Mouse (Mus musculus): ENCODE measurements around the gene Wfdc5.

Gene Wfdc5

GRCm38 (mm10) chr2:164174649-164175395, 7.7 kb downstream of the Wfdc5 start:
- DNase-seq (ENCODE audit: low spot score) = no peak

DNA sequence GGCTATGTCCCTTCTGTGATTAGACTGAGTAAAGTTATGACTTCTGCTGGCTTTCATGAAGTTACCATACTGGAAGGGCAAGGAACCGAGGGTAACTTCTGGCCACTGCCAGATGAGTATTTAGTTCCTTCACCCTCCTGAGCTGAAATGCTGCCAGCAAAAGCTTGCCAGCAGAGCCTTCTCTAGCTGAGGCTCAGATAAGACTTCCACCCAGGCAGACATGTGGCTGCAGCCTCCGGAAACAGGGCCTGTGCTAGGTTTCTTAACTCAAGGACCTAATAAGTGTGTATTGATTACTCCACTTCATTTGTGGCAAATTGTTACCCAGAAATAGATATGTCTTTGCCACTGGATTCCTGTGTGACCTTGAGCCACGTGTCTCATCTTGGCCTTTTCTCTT, 9.1 kb downstream of the Wfdc5 start:
- DNase-seq (ENCODE audit: low spot score) = no peak

- DNase-seq (ENCODE audit: low spot score) = no peak
Observed at GRCm38 (mm10) chr2:164170902-164171301, 11.6 kb downstream of the Wfdc5 start, which contains the start of gene Kcns1. TSS of gene Kcns1 (minus strand) at chr2:164171113.

DNA sequence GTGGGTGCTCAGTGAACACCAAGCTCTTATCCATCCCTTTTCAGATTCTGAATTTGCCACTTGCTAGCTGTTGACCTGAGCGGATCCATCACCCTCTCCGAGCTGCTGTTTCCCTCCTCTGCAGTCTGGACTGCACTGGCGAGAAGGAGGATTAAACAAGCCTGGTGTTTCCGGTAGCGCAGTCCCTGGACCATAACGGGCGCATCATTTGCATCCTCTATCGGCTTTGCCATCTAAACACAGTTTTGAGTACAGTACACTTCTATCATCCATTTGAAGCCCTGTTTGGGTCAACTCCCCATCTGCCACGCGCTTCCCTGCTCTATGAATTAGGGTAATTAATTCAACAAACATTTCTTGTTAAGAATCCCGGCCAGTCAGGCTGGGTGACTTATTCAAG, 12.2 kb downstream of the Wfdc5 start:
- DNase-seq (ENCODE audit: low spot score) = no peak

DNA sequence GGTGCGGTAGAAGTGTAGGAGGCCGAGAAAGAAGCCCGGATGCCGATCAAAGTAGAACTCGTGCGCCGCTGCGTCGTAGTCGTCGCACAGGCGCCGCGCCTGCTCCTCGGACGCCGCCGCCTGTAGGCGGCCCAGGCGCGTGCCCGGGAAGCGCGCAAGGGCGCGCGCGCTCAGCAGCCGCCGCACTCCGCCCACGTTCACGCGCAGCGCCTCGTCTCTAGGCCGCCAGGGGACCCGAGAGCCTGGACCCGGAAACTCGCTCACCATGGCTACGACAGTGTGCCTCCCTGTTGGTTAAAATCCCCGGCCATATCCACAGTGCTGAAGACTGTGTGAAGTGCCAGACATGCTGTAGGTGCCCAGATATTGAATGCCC, 14.0 kb downstream of the Wfdc5 start:
- DNase-seq (ENCODE audit: low spot score) = no peak

GRCm38 (mm10) chr2:164167752-164168570, 14.6 kb downstream of the Wfdc5 start:
- no peak for DNase-seq (ENCODE audit: low spot score)

GRCm38 (mm10) chr2:164164941-164165340, 17.6 kb downstream of the Wfdc5 start:
- no peak for DNase-seq (ENCODE audit: low spot score)

- no peak for DNase-seq (ENCODE audit: low spot score)
Observed at GRCm38 (mm10) chr2:164161515-164162055, 21.0 kb downstream of the Wfdc5 start.

DNA sequence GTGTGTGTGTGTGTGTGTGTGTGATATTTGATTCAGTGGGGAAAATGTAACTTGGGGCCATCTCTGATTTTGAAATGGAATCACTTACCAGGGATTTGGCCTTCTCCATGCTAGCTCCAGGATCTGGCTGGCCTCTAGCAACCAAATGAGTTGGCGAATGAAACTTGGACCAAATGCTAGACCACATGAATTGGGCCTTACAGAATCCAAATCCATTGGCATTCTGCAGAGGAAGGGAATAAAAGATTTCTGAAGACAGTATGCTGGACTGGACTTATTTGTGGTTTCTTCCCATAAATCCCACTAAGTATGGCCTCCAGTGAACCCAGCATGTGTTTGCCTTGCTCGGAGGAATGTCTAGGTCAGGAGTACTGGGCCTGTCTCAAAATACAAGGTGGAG, 23.7 kb downstream of the Wfdc5 start:
- DNase-seq (ENCODE audit: low spot score) = no peak

GRCm38 (mm10) chr2:164156158-164156557, 26.4 kb downstream of the Wfdc5 start:
- no peak for DNase-seq (ENCODE audit: low spot score)

DNA sequence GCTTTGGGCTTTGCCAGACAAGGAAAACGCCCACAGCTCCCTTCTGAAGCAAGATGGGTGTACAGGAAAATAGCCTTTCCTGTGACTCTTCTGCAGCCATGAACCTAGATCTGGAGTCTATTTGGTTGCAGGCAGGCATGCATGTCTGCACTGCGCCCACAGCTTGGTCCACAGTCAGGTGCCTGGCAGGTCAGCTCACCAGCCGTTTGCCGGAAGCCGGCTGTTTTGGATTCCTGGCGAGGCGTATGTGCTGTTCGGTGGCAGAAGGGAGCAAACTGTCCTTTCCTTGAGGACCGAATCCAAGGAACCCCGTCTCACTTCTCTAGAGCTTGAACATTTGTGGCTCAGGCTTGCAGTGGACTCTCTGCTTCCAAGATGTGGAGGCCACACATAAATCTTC, 28.5 kb downstream of the Wfdc5 start:
- no peak for DNase-seq (ENCODE audit: low spot score)

- DNase-seq (ENCODE audit: low spot score) = no peak
Observed at GRCm38 (mm10) chr2:164152341-164152740, 30.2 kb downstream of the Wfdc5 start.

GRCm38 (mm10) chr2:164150086-164150760, 32.3 kb downstream of the Wfdc5 start:
- DNase-seq (ENCODE audit: low spot score) = no peak

DNA sequence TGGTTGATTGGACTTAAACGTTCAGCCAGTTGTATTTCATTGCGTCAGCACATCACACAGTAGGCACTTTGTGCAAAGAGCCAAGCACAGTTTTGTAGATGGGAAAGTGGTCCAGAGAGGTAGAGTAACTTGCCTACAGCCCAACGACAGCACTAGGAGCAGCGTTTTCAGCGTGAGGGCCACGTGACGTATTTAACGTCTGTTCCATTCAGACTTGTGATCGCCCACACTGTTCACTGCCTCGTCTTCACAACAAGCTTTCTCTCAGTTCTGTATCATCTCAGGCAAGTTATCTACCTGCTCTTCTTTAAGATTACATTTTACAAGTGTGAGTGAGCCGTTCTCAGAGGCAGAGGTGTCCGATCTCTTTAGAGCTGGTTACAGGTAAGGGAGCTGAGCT, 36.0 kb downstream of the Wfdc5 start:
- DNase-seq (ENCODE audit: low spot score) = no peak

- no peak for DNase-seq (ENCODE audit: low spot score)
Observed at GRCm38 (mm10) chr2:164144541-164144940, 38.0 kb downstream of the Wfdc5 start.

GRCm38 (mm10) chr2:164144025-164144424, 38.5 kb downstream of the Wfdc5 start:
- DNase-seq (ENCODE audit: low spot score) = no peak

GRCm38 (mm10) chr2:164142021-164142420, 40.5 kb downstream of the Wfdc5 start:
- DNase-seq (ENCODE audit: low spot score) = no peak

DNA sequence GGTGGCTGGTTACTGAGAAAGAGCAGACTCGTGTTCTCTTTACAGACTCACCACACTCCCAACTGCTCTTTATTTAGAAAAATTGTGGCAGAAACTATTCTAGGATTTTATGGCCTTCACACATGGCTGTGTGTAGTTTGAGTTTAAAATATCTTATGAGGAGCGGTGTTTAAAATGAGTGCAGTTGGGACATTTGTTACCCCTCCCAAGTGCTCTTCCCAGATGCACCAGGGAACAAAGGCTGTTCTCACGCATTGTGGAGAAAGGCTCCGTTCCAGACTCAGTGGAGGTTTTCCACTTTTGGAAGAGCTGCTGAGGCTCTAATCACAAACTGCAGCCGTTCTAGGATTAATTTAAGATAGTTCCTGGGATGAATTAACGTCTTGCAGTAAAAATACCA, 44.8 kb downstream of the Wfdc5 start:
- DNase-seq (ENCODE audit: low spot score) = no peak

DNA sequence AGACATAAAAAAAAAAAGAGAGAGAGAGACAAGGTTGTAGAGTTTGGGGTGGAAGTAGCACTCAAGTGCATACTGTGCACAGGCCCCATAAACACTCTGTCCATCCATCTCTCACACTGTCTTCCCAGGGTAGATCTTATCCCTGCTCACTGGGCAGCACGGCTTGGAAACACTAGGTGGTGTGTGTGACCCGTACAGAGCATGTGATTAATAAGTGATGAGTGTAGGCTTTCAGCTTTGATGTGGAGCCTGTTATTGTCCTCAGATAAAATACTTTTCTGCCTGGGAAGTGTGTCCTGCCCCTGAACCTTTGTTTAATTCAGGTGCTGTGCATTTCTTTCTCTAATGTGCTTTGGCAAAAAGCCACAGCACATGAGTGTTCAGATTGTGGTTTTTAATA, 46.1 kb downstream of the Wfdc5 start:
- DNase-seq (ENCODE audit: low spot score) = no peak

DNA sequence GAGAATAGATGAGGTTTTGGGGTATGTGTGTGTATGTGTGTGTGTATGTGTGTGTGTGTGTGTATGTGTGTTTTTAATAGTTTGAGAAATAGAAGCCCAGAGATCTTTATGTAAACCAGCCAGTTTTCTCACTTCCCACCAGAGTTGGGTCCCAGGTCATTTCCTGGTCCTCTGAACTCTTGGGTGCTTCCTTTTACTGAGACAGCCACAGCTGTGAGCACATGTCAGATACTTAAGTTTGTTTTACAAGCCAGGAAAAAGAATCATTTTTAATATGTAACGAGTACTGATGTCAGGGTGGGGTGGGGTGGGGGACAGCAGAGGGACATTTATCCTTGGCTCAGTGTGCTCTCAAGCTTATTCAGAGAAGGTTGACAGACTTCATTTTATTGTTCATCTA, 47.2 kb downstream of the Wfdc5 start:
- no peak for DNase-seq (ENCODE audit: low spot score)

- DNase-seq (ENCODE audit: low spot score) = no peak
Observed at GRCm38 (mm10) chr2:164134563-164134962, 48.0 kb downstream of the Wfdc5 start.

DNA sequence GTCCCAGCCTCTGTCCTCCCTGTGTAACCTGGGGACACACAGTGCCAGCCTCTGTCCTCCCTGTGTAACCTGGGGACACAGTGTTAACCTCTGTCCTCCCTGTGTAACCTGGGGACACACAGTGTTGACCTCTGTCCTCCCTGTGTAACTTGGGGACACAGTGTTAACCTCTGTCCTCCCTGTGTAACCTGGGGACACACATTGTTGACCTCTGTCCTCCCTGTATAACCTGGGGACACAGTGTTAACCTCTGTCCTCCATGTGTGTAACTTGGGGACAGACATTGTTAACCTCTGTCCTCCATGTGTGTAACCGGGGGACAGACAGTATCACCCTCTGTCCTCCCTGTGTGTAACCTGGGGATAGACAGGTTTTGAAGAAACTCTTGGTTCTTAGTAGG, 51.0 kb downstream of the Wfdc5 start:
- DNase-seq (ENCODE audit: low spot score) = no peak
